Mouse (Mus musculus): ENCODE measurements around the gene Tgm4.

The Tgm4 gene

DNA sequence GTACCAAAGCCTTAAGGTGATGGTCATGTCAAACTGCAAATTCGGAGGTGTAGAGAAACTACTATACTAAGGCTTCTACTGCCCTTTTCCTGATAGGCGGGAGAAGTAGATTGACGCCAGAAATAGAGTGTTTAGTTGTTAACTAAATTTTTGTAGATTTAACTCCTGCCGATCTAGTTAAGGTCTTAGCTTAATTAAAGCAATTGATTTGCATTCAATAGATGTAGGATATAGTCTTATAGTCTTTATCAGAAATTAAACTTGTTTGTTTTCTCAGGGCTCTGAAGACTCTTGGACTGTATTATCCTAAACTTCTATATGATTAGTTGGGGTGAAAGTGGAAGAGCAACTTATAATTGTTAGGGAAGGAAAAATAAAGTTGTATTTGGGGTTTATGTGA lies 72.7 kb downstream of the Tgm4 start:
- DNase-seq (ENCODE audit: low spot score in 2 of 2) = no peak

- no peak for DNase-seq (ENCODE audit: low spot score in 2 of 2)
Observed at GRCm38 (mm10) chr9:123109188-123109587, 74.7 kb downstream of the Tgm4 start.

- DNase-seq (ENCODE audit: low spot score in 2 of 2) = no peak
Observed at GRCm38 (mm10) chr9:123111751-123112221, 77.3 kb downstream of the Tgm4 start.

DNA sequence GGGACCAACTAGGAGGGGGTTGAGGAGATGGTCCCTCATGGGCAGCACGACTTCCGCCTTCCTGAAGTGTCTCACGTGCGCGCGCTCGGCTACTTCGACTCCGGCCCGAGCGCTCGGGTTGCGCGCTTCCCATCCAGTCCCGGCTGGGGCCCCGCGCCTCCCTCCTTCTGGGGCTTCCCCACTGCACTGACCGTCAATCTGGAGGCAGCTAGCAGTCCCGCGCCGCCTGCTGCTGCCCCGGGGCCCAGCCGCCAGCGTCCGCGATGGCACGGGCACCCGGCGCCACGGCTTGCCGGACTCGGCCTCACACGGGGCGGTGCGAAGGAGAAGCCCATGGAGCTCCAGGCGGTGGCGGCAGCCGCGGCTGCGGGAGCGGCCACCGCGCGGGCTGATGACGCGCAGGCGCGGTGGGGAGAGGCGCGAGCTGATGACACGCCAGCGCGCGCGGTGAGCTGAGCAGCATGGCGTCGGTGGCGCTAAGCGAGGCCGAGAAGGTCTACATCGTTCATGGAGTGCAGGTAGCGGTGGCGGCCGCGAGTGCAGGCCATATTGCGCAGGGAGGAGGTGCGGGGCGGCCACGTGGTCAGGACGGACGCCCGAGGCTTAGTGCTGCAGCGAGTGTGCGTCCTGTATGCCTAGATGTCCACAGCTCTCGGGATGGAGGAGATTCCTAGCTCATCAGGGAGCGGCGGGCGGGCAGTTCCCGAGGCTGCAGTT lies 78.4 kb downstream of the Tgm4 start, which contains the start of the genes Zdhhc3 and Exosc7:
TSS of gene Zdhhc3 (minus strand) at position 401 of the 717 bp plus-strand sequence.
TSS of gene Exosc7 (plus strand) at position 411 of the 717 bp plus-strand sequence.
- DNase-seq (ENCODE audit: low spot score in 2 of 2) = peak; percentile 86 to 92

DNA sequence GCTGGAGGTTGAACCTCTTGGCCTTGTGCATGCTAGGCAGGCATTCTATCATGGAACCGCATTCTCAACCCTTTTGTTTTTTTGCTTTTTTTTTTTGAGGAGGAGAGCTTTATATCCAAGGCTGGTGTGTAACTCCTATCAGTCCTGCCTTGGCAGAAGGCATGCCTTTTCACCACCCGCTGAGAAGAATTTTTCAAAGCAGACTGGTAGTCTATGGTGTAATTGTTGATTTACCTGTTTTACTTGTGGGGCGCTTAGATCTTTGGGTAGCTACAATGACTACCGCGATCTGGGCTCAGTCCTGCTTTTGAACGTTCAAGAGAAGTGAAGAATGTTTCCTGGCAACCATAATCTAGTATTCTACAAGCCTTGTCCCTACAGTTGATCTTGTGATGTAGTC lies 79.4 kb downstream of the Tgm4 start:
- no peak for DNase-seq (ENCODE audit: low spot score in 2 of 2)

DNA sequence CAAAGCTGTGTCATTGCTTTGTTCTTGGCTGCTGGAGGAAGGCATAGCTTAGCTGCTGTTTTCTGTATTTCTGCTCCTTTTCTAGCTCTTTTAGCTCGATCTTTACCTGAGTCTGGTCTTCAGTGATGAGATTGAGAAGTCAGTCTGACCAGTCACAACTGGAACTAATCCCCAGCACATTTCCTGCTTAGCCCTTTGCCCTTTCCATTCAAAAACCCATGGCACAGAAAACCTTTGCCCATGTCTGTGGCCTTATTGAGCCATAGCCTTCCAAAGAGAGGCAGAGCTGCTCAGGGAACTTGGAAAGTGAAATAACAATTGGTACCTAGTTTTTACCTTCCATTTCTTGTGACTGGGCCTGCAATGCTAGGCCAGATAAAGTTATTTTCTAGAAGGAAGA lies 81.0 kb downstream of the Tgm4 start:
- no peak for DNase-seq (ENCODE audit: low spot score in 2 of 2)

Measured in frontal cortex, postnatal 36 days (tissue).